Mouse (Mus musculus) layer of hippocampus, adult 8-10 months (tissue): ENCODE data around the gene Phf5a. TPM values are rescaled to one million over a fixed set of nuclear protein-coding genes. Genes with fewer than 3 reads are reported as not detected.

ENCODE experiments used
- DNase-seq, 2 experiments: peaks; one replicate each; pipeline ENCODE4 v3.0.0; 2022; ENCODE audit warnings: low spot score in 2 of 2
- total RNA-seq, 4 experiments: library from RNA; stranded (reverse); gene quantifications; 2 replicates each; pipeline ENCODE4 v1.2.4; 2022

Phf5a gene
- total RNA-seq, 4 experiments from 2014 or later = 35.7 to 44.3 (median 36.7) TPM

DNA sequence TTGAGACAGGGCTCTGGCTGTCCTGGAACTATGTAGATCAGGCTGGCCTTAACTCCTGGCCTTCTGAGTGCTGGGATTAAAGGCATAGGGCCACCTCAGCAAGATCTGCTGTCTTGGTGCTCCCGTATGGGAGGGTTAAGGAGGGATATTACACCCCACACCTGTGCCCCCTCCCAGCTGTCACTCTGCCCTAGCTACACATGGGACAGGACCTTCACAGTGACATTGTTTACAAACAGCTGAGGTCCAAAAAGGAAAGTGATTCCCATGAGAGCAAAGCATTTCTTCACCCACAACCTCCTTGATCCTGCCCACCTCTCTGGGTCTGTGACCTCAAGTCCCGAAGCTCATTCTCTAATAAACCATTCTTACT lies 42.5 kb downstream of the Phf5a start:
- no peak for DNase-seq

GRCm38 (mm10) chr15:81828426-81829207 lies 43.1 kb downstream of the Phf5a start:
- no peak for DNase-seq

- no peak for DNase-seq
Observed at GRCm38 (mm10) chr15:81824832-81825231, 46.9 kb downstream of the Phf5a start.

GRCm38 (mm10) chr15:81822631-81823030 lies 49.1 kb downstream of the Phf5a start:
- no peak for DNase-seq

DNA sequence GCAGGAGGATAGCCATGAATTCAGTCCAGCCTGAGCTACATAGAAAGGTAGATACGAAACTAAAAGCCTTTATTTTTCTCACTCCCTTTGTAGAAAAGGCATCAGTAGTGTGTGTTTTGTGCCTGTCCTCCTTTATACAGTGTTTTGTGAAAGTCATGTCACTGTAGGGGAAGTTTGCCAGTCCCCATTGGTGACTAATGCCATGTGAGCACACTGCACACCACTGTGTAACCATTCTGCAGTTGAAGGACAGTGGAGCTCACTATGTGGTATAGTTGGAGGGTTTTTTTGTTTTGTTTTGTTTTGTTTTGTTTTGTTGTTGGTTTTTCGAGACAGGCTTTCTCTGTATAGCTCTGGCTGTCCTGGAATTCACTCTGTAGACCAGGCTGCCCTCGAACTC lies 53.3 kb downstream of the Phf5a start:
- DNase-seq = no peak

DNA sequence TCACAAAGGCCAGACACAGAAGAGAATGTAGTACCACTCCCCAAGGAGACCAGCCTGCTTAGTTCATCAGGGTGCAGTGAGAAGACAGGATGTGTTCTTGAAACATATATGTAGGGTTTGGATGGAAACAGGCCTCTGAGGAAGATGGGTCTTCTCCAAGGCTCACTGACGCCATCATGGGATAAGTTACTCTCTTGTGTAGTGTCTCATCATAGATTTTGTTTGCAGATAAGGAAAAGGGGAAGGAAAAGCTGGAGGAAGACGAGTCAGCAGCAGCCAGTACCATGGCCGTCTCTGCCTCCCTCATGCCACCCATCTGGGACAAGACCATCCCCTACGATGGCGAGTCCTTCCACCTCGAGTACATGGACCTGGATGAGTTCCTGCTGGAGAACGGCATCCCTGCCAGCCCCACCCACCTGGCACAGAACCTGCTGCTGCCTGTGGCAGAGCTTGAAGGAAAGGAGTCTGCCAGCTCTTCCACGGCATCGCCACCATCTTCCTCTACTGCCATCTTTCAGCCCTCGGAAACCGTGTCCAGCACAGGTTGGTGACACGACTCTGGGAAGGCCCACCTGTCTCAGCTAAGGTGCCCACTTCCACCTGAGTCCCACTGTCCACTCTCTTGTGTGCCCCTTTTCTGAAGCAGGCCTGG lies 56.9 kb downstream of the Phf5a start:
- no peak for DNase-seq

Other genes with a start within 250 kb of the Phf5a start
- gene L3mbtl2, start 208.0 kb downstream of the Phf5a start, total RNA-seq = 10 to 100 TPM; 40.6 to 47.3 (median 43.7) TPM
- gene Chadl, start 174.6 kb downstream of the Phf5a start, total RNA-seq = 10 to 100 TPM in 3 of 4 experiments, 1 to 10 TPM in 1; 9.9 to 14.4 (median 10.6) TPM
- gene Zc3h7b, start 126.9 kb downstream of the Phf5a start, total RNA-seq = 100 to 1,000 TPM; 123 to 147 (median 135) TPM
- 100 to 1,000 TPM; 157 to 176 (median 168) TPM for gene Rangap1, start 126.4 kb downstream of the Phf5a start, total RNA-seq
- gene Tef, start 69.5 kb downstream of the Phf5a start, total RNA-seq = 100 to 1,000 TPM; 227 to 350 (median 284) TPM
- 10 to 100 TPM; 24.8 to 39.6 (median 30.6) TPM for gene Tob2, start 13.1 kb downstream of the Phf5a start, total RNA-seq
- 100 to 1,000 TPM; 456 to 502 (median 473) TPM for gene Aco2, start 398 bp upstream of the Phf5a start, total RNA-seq
- gene Polr3h, start 54.3 kb upstream of the Phf5a start, total RNA-seq = 10 to 100 TPM; 39.5 to 50.1 (median 47.8) TPM
- gene Csdc2, start 64.8 kb upstream of the Phf5a start, total RNA-seq = 10 to 100 TPM; 63.2 to 67.4 (median 65.9) TPM
- 100 to 1,000 TPM; 190 to 206 (median 199) TPM for gene Pmm1, start 89.0 kb upstream of the Phf5a start, total RNA-seq
- not detected for gene 1700029P11Rik, start 108.6 kb upstream of the Phf5a start, total RNA-seq
- gene Xrcc6, start 115.9 kb upstream of the Phf5a start, total RNA-seq = 10 to 100 TPM; 27.4 to 35.4 (median 28.9) TPM
- 100 to 1,000 TPM in 2 of 4 experiments, 10 to 100 TPM in 2; 90.4 to 112 (median 101) TPM for gene Desi1, start 162.0 kb upstream of the Phf5a start, total RNA-seq
- 100 to 1,000 TPM in 3 of 4 experiments, 10 to 100 TPM in 1; 98.4 to 120 (median 115) TPM for gene Snu13, start 175.7 kb upstream of the Phf5a start, total RNA-seq
- not detected for gene 4930407I10Rik, start 187.2 kb upstream of the Phf5a start, total RNA-seq
- under 1 TPM; 0.35 to 0.87 (median 0.66) TPM for gene Mei1, start 198.1 kb upstream of the Phf5a start, total RNA-seq